Mouse (Mus musculus): ENCODE measurements around the gene Tldc1. TPM values are rescaled to one million over a fixed set of nuclear protein-coding genes. Genes with fewer than 3 reads are reported as not detected.

The Tldc1 gene
- polyA plus RNA-seq, 1 experiment = 3.2 TPM

- WGBS = 88% methylated on average over 8 of the region's 8 CpGs
- Histone ChIP-seq H3K4me3 (replicated peaks; ENCODE audit: control insufficient read depth, low read depth, low read length) (no peak overlapping the region), H3K4me1 (ENCODE audit: control insufficient read depth, insufficient read depth, low read length) (peaks cover 12% of the 10 kb centered on the region), H3K27ac (ENCODE audit: control insufficient read depth, insufficient read depth, low read depth, low read length, poor library complexity) (no peak overlapping the region)
- TF ChIP-seq POLR2A (IDR thresholded peaks at IDR 0.05; ENCODE audit: borderline replicate concordance, control insufficient read depth, low read depth, low read length) (no peak), CTCF (IDR thresholded peaks at IDR 0.05; ENCODE audit: control insufficient read depth, insufficient read depth, low read length) (no peak)
Measured at GRCm38 (mm10) chr8:119819976-119820375, 41.8 kb upstream of the Tldc1 start.

GRCm38 (mm10) chr8:119819316-119819715 lies 41.1 kb upstream of the Tldc1 start:
- no peak overlapping the region for H3K27ac ChIP-seq (ENCODE audit: control insufficient read depth, insufficient read depth, low read depth, low read length, poor library complexity)
- TF ChIP-seq POLR2A (IDR thresholded peaks at IDR 0.05; ENCODE audit: borderline replicate concordance, control insufficient read depth, low read depth, low read length) (no peak), CTCF (IDR thresholded peaks at IDR 0.05; ENCODE audit: control insufficient read depth, insufficient read depth, low read length) (no peak)
- 86% methylated on average over 7 of the region's 7 CpGs for WGBS

GRCm38 (mm10) chr8:119817446-119817845 lies 39.2 kb upstream of the Tldc1 start:
- WGBS = 41% methylated on average over 12 of the region's 12 CpGs

More at GRCm38 (mm10) chr8:119819316-119819715, 41.1 kb upstream of the Tldc1 start:
- H3K4me1 ChIP-seq (ENCODE audit: control insufficient read depth, insufficient read depth, low read length) = peaks cover 13% of the 10 kb centered on the region
- H3K4me3 ChIP-seq (replicated peaks; ENCODE audit: control insufficient read depth, low read depth, low read length) = no peak overlapping the region

GRCm38 (mm10) chr8:119816219-119816618 lies 38.0 kb upstream of the Tldc1 start:
- H3K27ac ChIP-seq (ENCODE audit: control insufficient read depth, insufficient read depth, low read depth, low read length, poor library complexity) = no peak overlapping the region
- TF ChIP-seq POLR2A (IDR thresholded peaks at IDR 0.05; ENCODE audit: borderline replicate concordance, control insufficient read depth, low read depth, low read length) = no peak
- no peak for TF ChIP-seq CTCF (IDR thresholded peaks at IDR 0.05; ENCODE audit: control insufficient read depth, insufficient read depth, low read length)
- H3K4me1 ChIP-seq (ENCODE audit: control insufficient read depth, insufficient read depth, low read length) = peaks cover 26% of the 10 kb centered on the region
- no peak overlapping the region for H3K4me3 ChIP-seq (replicated peaks; ENCODE audit: control insufficient read depth, low read depth, low read length)
- 80% methylated on average over 6 of the region's 6 CpGs for WGBS

More at GRCm38 (mm10) chr8:119817446-119817845, 39.2 kb upstream of the Tldc1 start:
- peaks cover 19% of the 10 kb centered on the region for H3K4me1 ChIP-seq (ENCODE audit: control insufficient read depth, insufficient read depth, low read length)
- peak overlapping the region; percentile 42 for H3K27ac ChIP-seq (ENCODE audit: control insufficient read depth, insufficient read depth, low read depth, low read length, poor library complexity)
- no peak for TF ChIP-seq POLR2A (IDR thresholded peaks at IDR 0.05; ENCODE audit: borderline replicate concordance, control insufficient read depth, low read depth, low read length)
- no peak for TF ChIP-seq CTCF (IDR thresholded peaks at IDR 0.05; ENCODE audit: control insufficient read depth, insufficient read depth, low read length)
- H3K4me3 ChIP-seq (replicated peaks; ENCODE audit: control insufficient read depth, low read depth, low read length) = no peak overlapping the region

- 12% methylated on average over 12 of the region's 12 CpGs for WGBS
- peak overlapping the region; percentile 29 for H3K4me3 ChIP-seq (replicated peaks; ENCODE audit: control insufficient read depth, low read depth, low read length)
- H3K27ac ChIP-seq (ENCODE audit: control insufficient read depth, insufficient read depth, low read depth, low read length, poor library complexity) = peak overlapping the region; percentile 96
- TF ChIP-seq POLR2A (IDR thresholded peaks at IDR 0.05; ENCODE audit: borderline replicate concordance, control insufficient read depth, low read depth, low read length) = no peak
- TF ChIP-seq CTCF (IDR thresholded peaks at IDR 0.05; ENCODE audit: control insufficient read depth, insufficient read depth, low read length) = no peak
- peaks cover 24% of the 10 kb centered on the region for H3K4me1 ChIP-seq (ENCODE audit: control insufficient read depth, insufficient read depth, low read length)
Measured at GRCm38 (mm10) chr8:119812650-119813431, 34.6 kb upstream of the Tldc1 start.

GRCm38 (mm10) chr8:119811925-119812324 lies 33.7 kb upstream of the Tldc1 start:
- Histone ChIP-seq H3K4me3 (replicated peaks; ENCODE audit: control insufficient read depth, low read depth, low read length) (no peak overlapping the region), H3K4me1 (ENCODE audit: control insufficient read depth, insufficient read depth, low read length) (peaks cover 22% of the 10 kb centered on the region), H3K27ac (ENCODE audit: control insufficient read depth, insufficient read depth, low read depth, low read length, poor library complexity) (peak overlapping the region; percentile 87)
- WGBS = 18% methylated on average over 6 of the region's 6 CpGs
- TF ChIP-seq CTCF (IDR thresholded peaks at IDR 0.05; ENCODE audit: control insufficient read depth, insufficient read depth, low read length) = peak; percentile 78
- no peak for TF ChIP-seq POLR2A (IDR thresholded peaks at IDR 0.05; ENCODE audit: borderline replicate concordance, control insufficient read depth, low read depth, low read length)

- H3K4me1 ChIP-seq (ENCODE audit: control insufficient read depth, insufficient read depth, low read length) = peaks cover 21% of the 10 kb centered on the region
- no peak for TF ChIP-seq POLR2A (IDR thresholded peaks at IDR 0.05; ENCODE audit: borderline replicate concordance, control insufficient read depth, low read depth, low read length)
- TF ChIP-seq CTCF (IDR thresholded peaks at IDR 0.05; ENCODE audit: control insufficient read depth, insufficient read depth, low read length) = no peak
- peak overlapping the region; percentile 87; the same call in 1 of the 2 replicates for H3K27ac ChIP-seq (ENCODE audit: control insufficient read depth, insufficient read depth, low read depth, low read length, poor library complexity)
- 72% methylated on average over 14 of the region's 14 CpGs for WGBS
- H3K4me3 ChIP-seq (replicated peaks; ENCODE audit: control insufficient read depth, low read depth, low read length) = no peak overlapping the region
Measured at GRCm38 (mm10) chr8:119810953-119811499, 32.8 kb upstream of the Tldc1 start.

- TF ChIP-seq POLR2A (IDR thresholded peaks at IDR 0.05; ENCODE audit: borderline replicate concordance, control insufficient read depth, low read depth, low read length) = no peak
- no peak for TF ChIP-seq CTCF (IDR thresholded peaks at IDR 0.05; ENCODE audit: control insufficient read depth, insufficient read depth, low read length)
- Histone ChIP-seq H3K4me3 (replicated peaks; ENCODE audit: control insufficient read depth, low read depth, low read length) (no peak overlapping the region), H3K27ac (ENCODE audit: control insufficient read depth, insufficient read depth, low read depth, low read length, poor library complexity) (no peak overlapping the region), H3K4me1 (ENCODE audit: control insufficient read depth, insufficient read depth, low read length) (peaks cover 19% of the 10 kb centered on the region)
- WGBS = 89% methylated on average over 23 of the region's 23 CpGs
Measured at GRCm38 (mm10) chr8:119810127-119810868, 32.1 kb upstream of the Tldc1 start.

Data from bone marrow, adult 2 months (tissue).